Mouse (Mus musculus): ENCODE results near the gene Pycard.
A peak's percentile ranks its signal among the peaks of the same experiment; 100 is the strongest.
"Not testable (repeated sequence)": the region's sequence is repeated elsewhere in the genome, so short reads cannot be mapped to it uniquely, and the experiment has no call there.

The Pycard gene

GRCm38 (mm10) chr7:128003688-128004087, 10.0 kb upstream of the Pycard start, which contains the start of gene Trim72:
Gene Trim72 (plus strand): TSS chr7:128003949.
- DNase-seq (ENCODE audit: low spot score in 2 of 2): no peak

DNA sequence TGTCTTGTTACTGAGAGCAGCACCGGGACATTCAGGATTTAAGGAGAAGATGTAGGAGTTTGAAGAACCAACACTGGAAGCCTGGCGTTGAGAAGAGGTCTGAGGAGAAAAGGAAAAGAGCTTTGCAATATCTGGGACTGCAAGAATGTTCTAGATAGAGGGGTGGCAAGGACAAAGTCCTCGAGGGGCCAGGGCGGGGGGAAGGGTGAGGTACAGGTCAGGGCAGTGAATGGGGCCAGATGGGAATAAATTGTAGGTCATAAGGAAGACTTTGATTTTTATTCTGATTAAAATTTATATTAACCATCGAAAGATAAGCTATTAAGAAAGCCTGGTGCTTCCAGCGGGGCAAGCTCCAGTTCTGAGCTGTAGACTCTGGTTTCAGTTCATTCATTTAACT, 9.4 kb upstream of the Pycard start:
- no peak for DNase-seq (ENCODE audit: low spot score in 2 of 2)

DNA sequence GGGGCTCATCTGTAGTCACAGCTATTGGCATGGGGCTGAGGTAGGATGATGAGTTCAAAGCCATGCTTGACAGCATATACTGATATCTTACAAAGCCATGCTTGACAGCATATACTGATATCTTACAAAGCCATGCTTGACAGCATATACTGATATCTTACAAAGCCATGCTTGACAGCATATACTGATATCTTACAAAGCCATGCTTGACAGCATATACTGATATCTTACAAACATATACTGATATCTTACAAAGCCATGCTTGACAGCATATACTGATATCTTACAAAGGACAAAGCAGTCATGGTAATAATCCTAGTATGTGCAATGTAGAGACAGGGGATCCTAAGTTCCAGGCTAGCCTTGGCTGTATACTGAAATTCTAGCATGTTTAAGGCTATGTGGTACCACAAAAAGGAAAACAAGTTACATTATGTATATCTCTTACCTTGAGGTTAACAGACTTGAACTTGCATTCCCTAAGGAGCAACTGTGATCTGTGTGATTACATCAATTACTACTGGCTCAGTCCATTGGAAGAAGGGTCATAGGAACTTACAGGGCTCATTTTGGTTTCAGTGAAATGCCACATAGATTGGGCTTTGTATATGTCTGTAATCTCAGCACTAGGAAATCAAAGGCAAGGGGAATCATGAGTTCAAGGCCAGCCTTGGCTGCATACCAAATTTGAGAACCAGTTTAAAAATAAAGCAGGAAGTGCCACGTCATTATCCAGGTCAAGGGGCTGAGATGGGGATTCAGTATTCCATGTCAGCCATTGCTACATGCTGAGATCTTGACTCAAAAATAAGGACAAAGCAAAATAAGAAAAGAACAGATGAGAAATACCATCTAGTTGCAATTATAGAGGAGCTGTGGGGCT, 6.6 kb upstream of the Pycard start:
- DNase-seq (ENCODE audit: low spot score in 2 of 2): no peak

DNA sequence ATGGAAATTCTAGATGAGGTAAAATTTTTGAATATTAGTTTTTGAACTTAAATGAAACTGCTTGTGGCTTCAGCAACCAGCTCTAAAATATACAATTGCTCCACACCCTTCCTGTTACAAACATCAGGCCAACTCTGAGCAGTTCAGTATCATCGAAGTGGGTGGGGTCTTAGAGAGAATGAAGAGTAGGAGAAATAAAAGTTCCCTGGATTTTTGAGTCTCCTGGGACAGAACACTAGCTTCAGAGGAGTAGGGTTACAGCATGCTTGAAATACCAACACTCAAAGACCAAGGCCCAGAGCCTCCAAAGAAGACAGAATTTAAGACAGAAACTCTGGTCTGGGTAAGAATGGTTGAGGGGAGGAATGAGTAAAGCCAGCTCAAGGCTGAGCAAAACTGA, 5.8 kb upstream of the Pycard start:
- no peak for DNase-seq (ENCODE audit: low spot score in 2 of 2)

DNA sequence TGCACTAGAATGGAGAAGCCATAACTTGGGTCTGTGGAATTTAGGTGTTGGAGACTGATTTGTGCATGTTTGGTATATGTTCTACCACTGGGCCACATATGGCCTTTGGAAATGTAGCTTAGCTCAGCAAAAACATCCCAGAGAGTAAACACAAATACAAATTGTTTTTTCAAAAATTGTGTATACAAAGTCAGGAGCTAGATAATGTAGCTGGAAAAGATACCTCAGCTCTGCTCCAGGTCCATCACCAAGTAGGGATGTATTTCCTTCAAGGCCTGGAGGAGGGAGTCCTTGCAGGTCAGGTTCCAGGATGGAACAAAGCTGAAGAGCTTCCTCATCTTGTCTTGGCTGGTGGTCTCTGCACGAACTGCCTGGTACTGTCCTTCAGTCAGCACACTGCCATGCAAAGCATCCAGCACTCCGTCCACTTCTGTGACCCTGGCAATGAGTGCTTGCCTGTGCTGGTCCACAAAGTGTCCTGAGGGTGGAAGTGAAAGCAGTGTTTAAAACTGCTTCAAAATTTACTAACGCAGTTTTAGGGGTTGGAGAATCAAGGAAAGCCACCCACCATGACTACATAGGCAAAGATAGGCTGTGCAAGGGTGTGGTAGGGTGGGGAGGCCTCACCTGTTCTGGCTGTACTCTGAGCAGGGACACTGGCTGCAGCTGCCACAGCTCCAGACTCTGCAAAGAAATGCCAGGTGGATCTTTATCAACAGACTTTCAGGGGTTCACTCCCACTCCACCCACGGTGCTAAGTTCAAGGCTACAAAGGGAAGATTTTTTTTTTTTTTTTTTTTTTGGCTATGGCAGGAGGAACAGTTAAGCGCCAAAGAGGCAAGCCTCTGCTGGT, 953 bp downstream of the Pycard start:
- no peak for DNase-seq (ENCODE audit: low spot score in 2 of 2)

GRCm38 (mm10) chr7:127991643-127992487, 1.8 kb downstream of the Pycard start:
- peak; percentile 57 to 64 for DNase-seq (ENCODE audit: low spot score in 2 of 2)

- DNase-seq (ENCODE audit: low spot score in 2 of 2): no peak
Measured at GRCm38 (mm10) chr7:127988904-127989303, 4.8 kb downstream of the Pycard start.

- DNase-seq (ENCODE audit: low spot score in 2 of 2): no peak
Measured at GRCm38 (mm10) chr7:127980606-127981005, 13.1 kb downstream of the Pycard start.

DNA sequence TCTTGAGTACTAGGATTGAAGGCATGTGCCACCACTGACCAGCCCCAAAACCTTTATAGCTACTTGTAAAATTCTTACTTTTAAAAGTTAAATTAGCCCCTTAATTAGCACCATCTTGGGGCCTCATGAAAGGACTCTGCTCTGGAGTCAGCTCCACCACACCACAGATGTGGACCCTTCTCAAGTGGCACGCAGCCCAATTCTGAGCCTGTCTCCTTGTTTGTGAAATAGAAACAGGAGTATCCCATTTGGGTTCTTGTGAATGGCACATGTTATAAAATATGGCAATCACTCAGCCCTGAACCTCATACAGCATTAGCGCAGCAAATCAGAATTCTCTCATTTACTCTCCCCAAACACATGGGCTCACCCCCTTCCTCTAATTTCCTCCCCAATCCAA, 14.8 kb downstream of the Pycard start:
- no peak for DNase-seq (ENCODE audit: low spot score in 2 of 2)

DNA sequence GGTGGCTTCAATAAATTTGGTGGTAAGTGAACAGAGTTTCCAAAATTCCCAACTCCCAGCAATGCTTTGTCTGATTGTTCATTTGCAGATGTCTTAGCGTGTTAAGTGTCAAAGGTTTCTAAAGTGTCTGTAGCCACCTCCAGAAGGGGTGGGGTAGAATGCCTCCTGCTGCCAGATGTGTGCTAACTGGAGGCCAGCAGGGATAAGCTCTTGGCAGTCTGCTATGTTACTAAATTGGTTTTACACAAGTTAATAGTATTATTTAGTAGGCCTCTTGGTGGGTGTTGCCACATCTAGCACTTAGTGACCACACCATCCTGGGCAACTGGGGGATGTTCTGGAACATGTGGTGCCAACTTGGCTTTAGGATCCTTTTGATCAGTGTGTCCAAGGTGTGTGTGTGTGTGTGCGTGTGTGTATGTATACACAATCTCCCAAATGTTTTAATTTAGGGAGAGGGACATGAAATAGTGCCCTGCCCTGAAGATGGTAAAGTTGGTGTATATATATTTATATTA, 19.2 kb downstream of the Pycard start:
- DNase-seq (ENCODE audit: low spot score in 2 of 2): no peak

DNA sequence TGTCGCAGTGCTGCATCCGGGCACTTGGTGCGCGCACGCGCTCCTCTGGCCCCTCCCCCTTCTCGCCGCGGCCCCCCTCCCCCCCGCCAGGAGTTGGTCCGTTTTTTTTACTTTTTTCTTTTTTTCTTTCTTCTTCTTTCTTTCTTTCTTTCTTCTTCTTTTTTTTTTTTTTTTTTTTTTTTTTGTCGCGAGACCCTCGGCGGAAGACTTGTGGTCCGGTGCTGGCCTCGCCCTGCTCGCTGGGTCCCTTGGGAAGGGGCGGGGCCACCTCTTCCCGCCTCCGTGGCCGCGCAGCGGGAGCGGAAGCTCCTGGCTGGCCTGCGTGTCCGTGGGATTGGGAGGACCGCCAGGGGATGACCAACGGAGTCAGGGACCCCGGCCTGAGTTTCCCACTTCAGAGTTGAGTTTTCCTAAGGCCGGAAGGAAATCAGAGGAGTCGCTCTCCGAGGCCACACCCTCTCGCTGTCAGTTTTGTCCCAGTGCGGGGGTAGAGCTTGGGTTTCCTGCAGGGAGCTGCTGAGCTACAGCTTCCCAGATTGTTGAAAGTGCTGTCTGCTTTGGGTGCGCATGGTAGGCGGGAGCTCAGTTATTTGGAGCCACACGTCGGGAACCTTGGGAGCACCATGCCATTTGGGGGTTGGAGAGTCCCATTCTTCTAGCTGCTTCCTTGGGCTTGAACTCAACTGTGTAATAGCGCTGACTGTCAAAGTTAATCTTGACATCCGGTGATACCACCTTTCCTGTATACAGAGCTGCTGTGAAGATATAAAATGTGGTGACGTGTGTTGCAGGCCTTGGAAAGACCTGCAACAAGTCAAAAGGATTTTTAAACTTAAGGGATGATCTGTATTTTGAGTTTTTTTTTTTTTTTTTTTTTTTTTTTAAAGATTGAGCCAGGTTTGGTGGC, 25.5 kb downstream of the Pycard start:
- DNase-seq (ENCODE audit: low spot score in 2 of 2): peak; percentile 48 to 53

GRCm38 (mm10) chr7:127967004-127967921, 26.4 kb downstream of the Pycard start, which contains the start of gene Fus:
Gene Fus (plus strand): TSS chr7:127967457.
- peak; percentile 95 to 96 for DNase-seq (ENCODE audit: low spot score in 2 of 2)

DNA sequence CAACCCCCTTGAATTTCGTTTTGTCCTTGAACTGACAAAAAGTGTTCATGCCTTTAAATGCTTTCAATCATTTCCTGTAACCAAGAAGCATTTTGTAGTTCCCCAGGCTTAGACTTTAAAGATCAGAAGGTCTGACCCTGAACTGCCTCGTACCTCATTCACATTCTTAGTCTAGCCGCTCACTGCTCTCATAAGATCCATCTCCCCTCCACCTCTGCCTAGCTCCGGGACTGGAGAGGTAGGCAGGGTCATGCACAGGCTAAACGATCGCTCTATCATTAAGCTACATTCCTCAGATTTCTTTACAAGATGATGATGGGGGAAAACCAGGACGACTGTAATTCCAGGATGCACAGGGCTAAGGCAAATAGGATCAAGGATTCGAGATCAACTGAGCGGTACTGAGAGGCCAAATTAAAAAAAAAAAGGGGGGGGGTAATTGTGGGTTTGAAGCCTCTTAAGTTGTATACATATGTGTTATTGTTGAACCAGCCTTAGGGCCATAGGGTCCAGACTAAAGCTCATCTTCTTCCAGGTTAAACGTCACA, 27.2 kb downstream of the Pycard start:
- DNase-seq (ENCODE audit: low spot score in 2 of 2): no peak

DNA sequence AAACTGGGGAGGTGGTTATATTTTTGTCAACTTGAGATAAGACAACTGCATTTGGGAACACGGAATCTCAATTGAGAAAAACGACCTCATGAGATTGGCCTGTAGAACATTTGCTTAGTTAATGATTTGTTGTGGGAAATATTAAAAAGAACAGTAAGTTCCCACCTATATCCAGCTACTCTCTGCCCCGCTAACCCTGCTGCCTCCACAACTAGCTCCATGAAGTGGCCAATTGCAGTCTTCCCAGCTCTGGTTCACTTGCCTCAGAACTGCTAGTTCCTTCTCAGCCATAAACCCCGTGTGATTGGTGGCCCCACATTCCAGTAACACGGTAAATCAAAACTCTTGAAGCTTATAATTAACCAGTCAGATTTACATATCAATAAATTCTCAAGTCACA, 34.3 kb downstream of the Pycard start:
- DNase-seq (ENCODE audit: low spot score in 2 of 2): no peak

- DNase-seq (ENCODE audit: low spot score in 2 of 2): no peak
Measured at GRCm38 (mm10) chr7:127952864-127953581, 40.6 kb downstream of the Pycard start.

DNA sequence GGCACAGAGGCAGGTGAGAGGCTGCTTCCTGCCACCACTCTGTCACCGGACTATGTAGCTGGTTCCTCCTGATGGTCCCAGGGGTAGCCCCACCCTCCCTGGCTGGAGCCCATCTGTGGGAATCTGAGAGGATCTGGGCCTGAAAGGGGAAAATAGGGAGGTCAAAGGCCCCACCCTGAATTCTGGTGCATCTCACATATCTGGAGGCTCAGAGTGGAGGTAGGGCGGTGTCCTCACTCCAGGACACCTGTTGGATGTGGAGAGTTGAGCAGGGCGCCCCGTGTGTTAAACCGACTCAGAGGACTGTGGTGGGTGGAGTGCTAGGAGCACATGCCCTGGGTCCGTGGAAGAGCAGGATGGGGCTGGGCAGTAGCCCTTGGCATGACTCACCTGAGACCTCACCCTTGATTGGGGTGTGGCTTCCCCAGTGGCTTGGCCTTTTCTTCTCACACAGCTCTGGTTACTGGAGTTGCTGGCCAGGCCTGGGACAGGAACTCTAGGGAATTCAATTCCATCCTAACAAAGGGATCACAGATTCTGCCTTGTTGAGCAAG, 47.1 kb downstream of the Pycard start, which contains the start of gene Prss36:
Gene Prss36, minus strand, starts transcription at position 256 of the 554 bp plus-strand sequence.
- DNase-seq (ENCODE audit: low spot score in 2 of 2): no peak

GRCm38 (mm10) chr7:127944614-127945013, 49.1 kb downstream of the Pycard start:
- no peak for DNase-seq (ENCODE audit: low spot score in 2 of 2)

- DNase-seq (ENCODE audit: low spot score in 2 of 2): not testable (repeated sequence)
Measured at GRCm38 (mm10) chr7:127942097-127942496, 51.6 kb downstream of the Pycard start.
